Mouse (Mus musculus) liver, embryonic 16.5 days (tissue): ENCODE measurements at regions not wholly inside any gene's neighbourhood (a gene's known extent, or its start where the extent isn't known, plus 50 kb on each side); places are given as distances from the start of the nearest gene placed in this dataset.
"Not testable (repeated sequence)": the region's sequence is repeated elsewhere in the genome, so short reads cannot be mapped to it uniquely, and the experiment has no call there.

Source experiments
- ATAC-seq: fragments of 200-750 bp; cut with Nextera tagmentation; 2 replicates; pipeline ENCODE4 v1.8.0; 2017; ENCODE audit warnings: low read depth, mild to moderate bottlenecking, moderate number of reproducible peaks, moderate library complexity
- H3K27ac ChIP-seq: fragments of 300-500 bp; sonication (generic); 2 replicates; pipeline ENCODE4 v1.5.1; 2014; ENCODE audit warnings: mild to moderate bottlenecking, low read length
- H3K27me3 ChIP-seq: fragments of 300-500 bp; sonication (generic); 2 replicates; pipeline ENCODE4 v1.6.1; 2014; ENCODE audit warnings: low read depth, low read length, mixed read lengths; ENCODE audit not compliant: control insufficient read depth, insufficient read depth
- H3K36me3 ChIP-seq: fragments of 300-500 bp; sonication (generic); 2 replicates; pipeline ENCODE4 v1.6.1; 2014; ENCODE audit warnings: mild to moderate bottlenecking; ENCODE audit not compliant: control insufficient read depth, insufficient read depth
- H3K4me1 ChIP-seq: fragments of 300-500 bp; sonication (generic); 2 replicates; pipeline ENCODE4 v1.6.1; 2014; ENCODE audit warnings: low read depth, low read length, mixed read lengths; ENCODE audit not compliant: control insufficient read depth
- H3K4me2 ChIP-seq: fragments of 300-500 bp; sonication (generic); 2 replicates; pipeline ENCODE4 v1.6.1; 2014; ENCODE audit warnings: low read depth, low read length, mixed read lengths
- H3K4me3 ChIP-seq: fragments of 300-500 bp; sonication (generic); 2 replicates; pipeline ENCODE4 v1.5.1; 2014; ENCODE audit warnings: low read depth, mild to moderate bottlenecking, low read length
- H3K9ac ChIP-seq: fragments of 300-500 bp; sonication (generic); 2 replicates; pipeline ENCODE4 v1.6.1; 2014; ENCODE audit warnings: low read depth, low read length
- H3K9me3 ChIP-seq: fragments of 300-500 bp; sonication (generic); replicated peaks from 2 replicates; pipeline ENCODE4 v1.6.1; 2016; ENCODE audit warnings: low read length; ENCODE audit not compliant: control insufficient read depth
- WGBS: fragments of 180-500 bp; shearing (Covaris S2); extraction: QIAGEN DNeasy Blood & Tissue Kit; methylation state at CpG from one replicate; pipeline ENCODE4 v1.1.7; 2014; ENCODE audit not compliant: insufficient replicate concordance; 5-methylcytosine and 5-hydroxymethylcytosine counted together

DNA sequence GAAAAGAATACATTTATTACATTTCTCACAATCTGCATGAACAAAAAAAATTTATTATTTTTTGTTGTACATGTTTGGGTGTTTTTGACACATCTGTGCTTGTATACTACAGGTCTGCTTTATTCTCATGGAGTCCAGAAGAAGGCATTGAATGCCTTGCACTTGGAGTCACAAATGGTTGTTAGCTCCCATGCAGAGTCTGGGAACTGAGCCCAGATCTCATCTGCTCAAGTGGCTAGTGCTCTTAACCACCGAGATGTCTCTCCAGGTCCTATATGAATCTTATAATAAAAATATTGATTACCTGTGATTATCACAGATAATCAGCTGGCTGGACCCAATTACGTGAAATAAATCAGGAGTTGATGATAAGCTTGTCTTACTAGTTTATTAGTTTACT lies 417.2 kb downstream of the Edem1 start:
- 45% methylated on average over 2 of the region's 2 CpGs for WGBS
- Histone ChIP-seq H3K9me3 (no peaks in the 10 kb centered on the region), H3K27me3 (no peaks in the 10 kb centered on the region)

GRCm38 (mm10) chr6:109246510-109246909 lies 418.1 kb downstream of the Edem1 start:
- 17% methylated on average over 2 of the region's 2 CpGs for WGBS
- H3K9me3 ChIP-seq, H3K27ac ChIP-seq, H3K4me1 ChIP-seq, H3K4me3 ChIP-seq, ATAC-seq, H3K36me3 ChIP-seq, H3K27me3 ChIP-seq, H3K9ac ChIP-seq, H3K4me2 ChIP-seq: not testable (repeated sequence)

More for the DNA sequence above, 417.2 kb downstream of the Edem1 start:
- H3K9ac ChIP-seq: no peak overlapping the region
- no peak overlapping the region for H3K4me2 ChIP-seq
- no peak overlapping the region for H3K27ac ChIP-seq
- H3K4me3 ChIP-seq: no peak overlapping the region
- H3K4me1 ChIP-seq: no peaks in the 10 kb centered on the region
- no peaks in the 10 kb centered on the region for H3K36me3 ChIP-seq
- no peak for ATAC-seq
